Mouse (Mus musculus): Measurements from ENCODE around the gene Gnas. TPM values are rescaled to one million over a fixed set of nuclear protein-coding genes. Genes with fewer than 3 reads are reported as not detected.

Gnas gene
- polyA plus RNA-seq, 1 experiment: 1,035 TPM

DNA sequence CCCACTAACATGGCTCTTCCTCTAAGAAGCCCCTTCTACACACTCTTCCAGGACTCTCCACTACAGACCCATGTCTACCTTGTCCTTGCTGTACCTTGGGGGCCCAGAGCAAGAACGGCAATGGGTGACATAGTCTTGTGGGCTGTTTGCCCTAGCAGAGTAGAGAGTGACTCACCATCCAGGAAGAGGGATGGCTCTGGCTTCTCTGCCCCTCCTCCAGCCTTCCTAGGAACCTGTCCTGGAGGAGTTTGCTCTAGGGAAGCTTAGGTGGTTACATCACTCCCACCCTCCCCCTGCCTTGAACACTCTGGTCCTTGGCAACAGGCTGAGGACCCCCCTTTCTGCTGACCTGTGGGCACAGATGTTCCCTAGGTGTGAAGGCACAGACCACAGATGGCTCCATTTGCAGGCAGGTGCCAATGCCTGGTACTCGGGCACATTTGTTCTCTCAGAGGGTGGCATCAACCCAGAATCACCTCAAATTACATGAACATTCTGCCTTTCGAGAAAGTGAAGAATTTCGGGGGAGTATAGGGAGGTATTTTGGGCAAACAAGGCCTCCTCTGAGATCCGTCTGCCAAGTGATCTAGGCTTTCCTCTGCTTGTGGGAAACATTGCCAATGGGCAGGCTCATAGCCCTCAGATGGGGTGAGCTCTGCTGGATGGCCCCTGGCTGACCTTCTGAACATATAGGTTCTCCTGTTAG, 20.9 kb upstream of the Gnas start:
- DNase-seq: no peak
- no peak for TF ChIP-seq POLR2A (IDR thresholded peaks at IDR 0.05; ENCODE audit: low read depth, low read length)
- no peak for TF ChIP-seq CTCF (conservative IDR thresholded peaks at IDR 0.05; ENCODE audit: insufficient read depth, insufficient read length, low read depth, low read length)
- Histone ChIP-seq H3K36me3 (ENCODE audit: control insufficient read depth, insufficient read depth, low read length) (no peaks in the 10 kb centered on the region), H3K27ac (ENCODE audit: insufficient read depth, low read depth, low read length) (no peak overlapping the region), H3K27me3 (replicated peaks; ENCODE audit: control insufficient read depth, insufficient read depth, low read length) (no peaks in the 10 kb centered on the region), H3K4me3 (ENCODE audit: insufficient read depth, low read depth, low read length) (no peak overlapping the region), H3K4me1 (ENCODE audit: control insufficient read depth, insufficient read depth, low read length) (no peaks in the 10 kb centered on the region)
- WGBS: 53% methylated on average over 5 of the region's 5 CpGs

DNA sequence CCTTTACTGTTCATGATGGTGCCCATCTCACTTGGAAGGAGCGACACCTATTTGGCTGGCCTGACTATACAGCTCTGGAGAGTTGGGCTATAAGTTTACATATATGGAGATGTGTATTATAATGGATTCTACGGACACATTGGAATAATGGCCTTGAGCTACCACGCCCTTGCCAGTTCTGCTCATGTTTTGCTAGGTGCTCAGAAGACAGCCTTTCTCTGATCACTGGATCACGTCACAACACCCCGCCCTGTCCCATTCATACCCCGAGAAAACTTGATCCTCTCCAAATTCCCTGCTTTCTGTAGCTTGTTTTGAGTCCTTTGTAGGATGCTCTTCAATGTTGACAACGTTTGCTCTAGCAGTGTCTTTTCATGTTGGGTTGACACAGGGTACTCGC, 19.9 kb upstream of the Gnas start:
- TF ChIP-seq POLR2A (IDR thresholded peaks at IDR 0.05; ENCODE audit: low read depth, low read length): no peak
- no peak for TF ChIP-seq CTCF (conservative IDR thresholded peaks at IDR 0.05; ENCODE audit: insufficient read depth, insufficient read length, low read depth, low read length)
- Histone ChIP-seq H3K27me3 (replicated peaks; ENCODE audit: control insufficient read depth, insufficient read depth, low read length) (no peaks in the 10 kb centered on the region), H3K4me1 (ENCODE audit: control insufficient read depth, insufficient read depth, low read length) (no peaks in the 10 kb centered on the region), H3K27ac (ENCODE audit: insufficient read depth, low read depth, low read length) (no peak overlapping the region), H3K36me3 (ENCODE audit: control insufficient read depth, insufficient read depth, low read length) (no peaks in the 10 kb centered on the region), H3K4me3 (ENCODE audit: insufficient read depth, low read depth, low read length) (no peak overlapping the region)
- WGBS: 88% methylated on average over 8 of the region's 8 CpGs
- no peak for DNase-seq

DNA sequence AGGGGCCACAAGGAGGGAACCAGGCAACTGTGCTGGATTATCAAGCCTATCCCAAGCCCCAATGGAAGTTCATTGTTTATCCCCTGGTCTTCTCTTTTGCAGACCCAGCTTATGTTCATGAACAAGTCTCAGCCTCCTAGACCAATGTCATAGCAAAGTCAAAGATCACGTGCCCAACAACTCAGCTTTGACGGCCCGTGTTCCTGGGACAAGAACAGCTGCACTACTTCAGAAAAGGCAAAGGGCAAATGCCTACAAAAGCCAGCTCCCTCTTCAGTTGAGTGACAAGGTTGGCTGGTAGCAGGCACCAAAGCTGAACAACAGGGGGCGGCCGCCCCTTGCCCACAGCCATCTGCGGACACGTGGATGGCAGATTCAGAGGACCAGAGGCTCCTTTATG, 13.7 kb upstream of the Gnas start:
- Histone ChIP-seq H3K36me3 (ENCODE audit: control insufficient read depth, insufficient read depth, low read length) (no peaks in the 10 kb centered on the region), H3K27ac (ENCODE audit: insufficient read depth, low read depth, low read length) (no peak overlapping the region), H3K27me3 (replicated peaks; ENCODE audit: control insufficient read depth, insufficient read depth, low read length) (no peaks in the 10 kb centered on the region), H3K4me1 (ENCODE audit: control insufficient read depth, insufficient read depth, low read length) (no peaks in the 10 kb centered on the region), H3K4me3 (ENCODE audit: insufficient read depth, low read depth, low read length) (no peak overlapping the region)
- DNase-seq: no peak
- no peak for TF ChIP-seq CTCF (conservative IDR thresholded peaks at IDR 0.05; ENCODE audit: insufficient read depth, insufficient read length, low read depth, low read length)
- TF ChIP-seq POLR2A (IDR thresholded peaks at IDR 0.05; ENCODE audit: low read depth, low read length): no peak
- 76% methylated on average over 7 of the region's 7 CpGs for WGBS

GRCm38 (mm10) chr2:174271459-174271858, 12.7 kb upstream of the Gnas start:
- no peaks in the 10 kb centered on the region for H3K27me3 ChIP-seq (replicated peaks; ENCODE audit: control insufficient read depth, insufficient read depth, low read length)
- H3K4me3 ChIP-seq (ENCODE audit: insufficient read depth, low read depth, low read length): no peak overlapping the region
- no peak overlapping the region for H3K27ac ChIP-seq (ENCODE audit: insufficient read depth, low read depth, low read length)
- WGBS: 91% methylated on average over 6 of the region's 6 CpGs
- TF ChIP-seq CTCF (conservative IDR thresholded peaks at IDR 0.05; ENCODE audit: insufficient read depth, insufficient read length, low read depth, low read length): no peak
- no peak for DNase-seq
- H3K36me3 ChIP-seq (ENCODE audit: control insufficient read depth, insufficient read depth, low read length): no peaks in the 10 kb centered on the region
- no peaks in the 10 kb centered on the region for H3K4me1 ChIP-seq (ENCODE audit: control insufficient read depth, insufficient read depth, low read length)

- Histone ChIP-seq H3K27ac (ENCODE audit: insufficient read depth, low read depth, low read length) (no peak overlapping the region), H3K27me3 (replicated peaks; ENCODE audit: control insufficient read depth, insufficient read depth, low read length) (no peaks in the 10 kb centered on the region), H3K36me3 (ENCODE audit: control insufficient read depth, insufficient read depth, low read length) (no peaks in the 10 kb centered on the region), H3K4me3 (ENCODE audit: insufficient read depth, low read depth, low read length) (no peak overlapping the region), H3K4me1 (ENCODE audit: control insufficient read depth, insufficient read depth, low read length) (no peaks in the 10 kb centered on the region)
- DNase-seq: no peak
- TF ChIP-seq POLR2A (IDR thresholded peaks at IDR 0.05; ENCODE audit: low read depth, low read length) (no peak), CTCF (conservative IDR thresholded peaks at IDR 0.05; ENCODE audit: insufficient read depth, insufficient read length, low read depth, low read length) (no peak)
- 86% methylated on average over 5 of the region's 5 CpGs for WGBS
Observed at GRCm38 (mm10) chr2:174273131-174273530, 11.0 kb upstream of the Gnas start.

- no peak for DNase-seq
- 75% methylated on average over 2 of the region's 2 CpGs for WGBS
- Histone ChIP-seq H3K4me1 (ENCODE audit: control insufficient read depth, insufficient read depth, low read length) (no peaks in the 10 kb centered on the region), H3K36me3 (ENCODE audit: control insufficient read depth, insufficient read depth, low read length) (no peaks in the 10 kb centered on the region), H3K27me3 (replicated peaks; ENCODE audit: control insufficient read depth, insufficient read depth, low read length) (no peaks in the 10 kb centered on the region), H3K27ac (ENCODE audit: insufficient read depth, low read depth, low read length) (no peak overlapping the region), H3K4me3 (ENCODE audit: insufficient read depth, low read depth, low read length) (no peak overlapping the region)
- TF ChIP-seq CTCF (conservative IDR thresholded peaks at IDR 0.05; ENCODE audit: insufficient read depth, insufficient read length, low read depth, low read length): no peak
- TF ChIP-seq POLR2A (IDR thresholded peaks at IDR 0.05; ENCODE audit: low read depth, low read length): no peak
Observed at GRCm38 (mm10) chr2:174273961-174274360, 10.2 kb upstream of the Gnas start.

GRCm38 (mm10) chr2:174279771-174280170, 4.3 kb upstream of the Gnas start:
- no peak overlapping the region for H3K27ac ChIP-seq (ENCODE audit: insufficient read depth, low read depth, low read length)
- TF ChIP-seq CTCF (conservative IDR thresholded peaks at IDR 0.05; ENCODE audit: insufficient read depth, insufficient read length, low read depth, low read length) (no peak), POLR2A (IDR thresholded peaks at IDR 0.05; ENCODE audit: low read depth, low read length) (no peak)
- no peak for DNase-seq
- H3K27me3 ChIP-seq (replicated peaks; ENCODE audit: control insufficient read depth, insufficient read depth, low read length): no peaks in the 10 kb centered on the region
- H3K36me3 ChIP-seq (ENCODE audit: control insufficient read depth, insufficient read depth, low read length): no peaks in the 10 kb centered on the region
- WGBS: 72% methylated on average over 8 of the region's 8 CpGs
- no peaks in the 10 kb centered on the region for H3K4me1 ChIP-seq (ENCODE audit: control insufficient read depth, insufficient read depth, low read length)
- no peak overlapping the region for H3K4me3 ChIP-seq (ENCODE audit: insufficient read depth, low read depth, low read length)

Data from kidney, adult 2 months (tissue).